In genomic region chr14:47648218-47648617, GRCm38 (mm10) we compare ENCODE assay signal across 8 mouse cellular contexts. TPM values are rescaled to one million over a fixed set of nuclear protein-coding genes. Genes with fewer than 3 reads are reported as not detected.
A peak's percentile ranks its signal among the peaks of the same experiment; 100 is the strongest.
DNase-seq lines count a peak whose midpoint lies in the region; ATAC-seq lines count a peak whose summit lies in the region.

Gene Ktn1, plus strand, starts transcription at chr14:47648448.

- H3K4me2 ChIP-seq in intestine, embryonic 14.5 days (ENCODE audit: low read length) = peak within 1 kb of the TSS; percentile 57

- H3K9ac ChIP-seq in intestine, embryonic 14.5 days (ENCODE audit: low read length) = peak within 1 kb of the TSS; percentile 97

- H3K4me3 ChIP-seq in intestine, embryonic 14.5 days (ENCODE audit: low read depth, low read length) = peak within 1 kb of the TSS; percentile 91

- peak; percentile 20 to 40 for DNase-seq in spleen, postnatal 36 days (ENCODE audit: low spot score in 2 of 2)
- no peak for DNase-seq in spleen, adult 18-20 months
- DNase-seq in brain, adult 2 months (ENCODE audit: low read depth, low spot score) = peak; percentile 57
- no peak for DNase-seq in gastrocnemius, postnatal 14 days
- no peak for DNase-seq in intestine, embryonic 14.5 days (ENCODE audit: low spot score)
- DNase-seq in adipocyte (ENCODE audit: low spot score) = no peak
- no peak for DNase-seq in cerebellum, postnatal 36 days

- H3K27ac ChIP-seq in intestine, embryonic 14.5 days (ENCODE audit: low read depth) = peak within 1 kb of the TSS; percentile 97

- 42% methylated on average over 5 of the region's 5 CpGs for WGBS in intestine, embryonic 14.5 days

- H3K4me1 ChIP-seq in intestine, embryonic 14.5 days (replicated peaks; ENCODE audit: control insufficient read depth, insufficient read depth, low read length) = peaks cover 10% of the 10 kb centered on the region; the same call in 1 of the 2 replicates

- H3K27me3 ChIP-seq in intestine, embryonic 14.5 days (replicated peaks; ENCODE audit: control insufficient read depth, insufficient read depth, low read length) = no peaks in the 10 kb centered on the region

- no peaks in the 10 kb centered on the region for H3K9me3 ChIP-seq in intestine, embryonic 14.5 days (ENCODE audit: control insufficient read depth, low read length)

- ATAC-seq in intestine, embryonic 14.5 days (replicated peaks; ENCODE audit: low FRiP score, low TSS enrichment, low read depth) = no peak
- 0 out of 2 replicates have a peak, but pooled peaks have one; percentile 13 for ATAC-seq in megakaryocyte progenitor cell, adult 5-6 weeks (replicated peaks; ENCODE audit: poor library complexity)

- no peaks in the 10 kb centered on the region for H3K36me3 ChIP-seq in intestine, embryonic 14.5 days (ENCODE audit: control insufficient read depth, insufficient read depth, low read length)

- intact Hi-C loops in gastrocnemius, postnatal 14 days (cut with DNase I; ENCODE audit: low total_unique reads) = no loop called here

RNA-seq across cellular contexts. Expression of gene Ktn1, which starts in this region (rescaled TPM):
- total RNA-seq in gastrocnemius, postnatal 14 days (2021) = 100 to 1,000 TPM; 108 to 113 TPM
- polyA plus RNA-seq in intestine, embryonic 14.5 days (2014; fragmentation: Nextera tagmentation; extraction: Ambion mirVana) = 75.4 and 80.1 TPM in 2 replicates
- 36.4 and 47.8 TPM in 2 replicates for total RNA-seq in megakaryocyte progenitor cell, adult 5-6 weeks (2015)
- total RNA-seq in megakaryocyte progenitor cell, adult 5-6 weeks (2017) = 33.9 and 63.2 TPM in 2 replicates

Comparison
In these comparisons a context has a peak if more than half of its experiments do, and no peak if none do; other contexts are left out.
1. DNase-seq: peak in spleen, postnatal 36 days (2 of 2) and brain, adult 2 months (single experiment); none in spleen, adult 18-20 months (0 of 2), gastrocnemius, postnatal 14 days (single experiment), intestine, embryonic 14.5 days (single experiment), adipocyte (single experiment) and cerebellum, postnatal 36 days (0 of 2).